Mouse (Mus musculus) cerebellum, adult 2 months (tissue): Measurements from ENCODE around the gene Gm10053.
"Not testable (repeated sequence)": the region's sequence is repeated elsewhere in the genome, so short reads cannot be mapped to it uniquely, and the experiment has no call there.

Source experiments
- CTCF ChIP-seq: fragments of 200-500 bp; IDR thresholded peaks from 2 replicates; pipeline ENCODE4 v1.5.1; 2011; ENCODE audit warnings: low read depth, mild to moderate bottlenecking, control low read depth, low read length, moderate library complexity, borderline replicate concordance; ENCODE audit not compliant: insufficient read depth
- POLR2A ChIP-seq: fragments of 200-500 bp; IDR thresholded peaks from 2 replicates; pipeline ENCODE4 v1.6.1; 2011; ENCODE audit warnings: low read length, control low read depth, borderline replicate concordance; ENCODE audit not compliant: insufficient read depth

- TF ChIP-seq POLR2A, CTCF: not testable (repeated sequence)
These were observed at the start of gene Gm10053 for GRCm38 (mm10) chr19:24875129-24875870.
